Mouse (Mus musculus): Measurements from ENCODE around the gene Gm28230. TPM values are rescaled to one million over a fixed set of nuclear protein-coding genes. Genes with fewer than 3 reads are reported as not detected.
A peak's percentile ranks its signal among the peaks of the same experiment; 100 is the strongest.

Gene Gm28230
- 5.0 and 5.9 TPM in 2 replicates for polyA plus RNA-seq (2012; rRNA removed)
- 0.18 and 0.21 TPM in 2 replicates for polyA plus RNA-seq (2014; fragmentation: Nextera tagmentation; extraction: Ambion mirVana)

- no peak for DNase-seq (ENCODE audit: low spot score)
- no peak for ATAC-seq (ENCODE audit: low FRiP score, low read depth)
- no peaks in the 10 kb centered on the region for H3K36me3 ChIP-seq (ENCODE audit: control insufficient read depth, insufficient read depth, low read length)
- H3K9ac ChIP-seq (ENCODE audit: low read depth, low read length, severe bottlenecking), result peak within 1 kb of the TSS; percentile 28; the same call in 1 of the 2 replicates
- H3K27me3 ChIP-seq (ENCODE audit: control insufficient read depth, insufficient read depth, low read length), result peaks cover 98% of the 10 kb centered on the region
- H3K27ac ChIP-seq (replicated peaks; ENCODE audit: low read depth, low read length), result no peak within 1 kb of the TSS
- H3K9me3 ChIP-seq (ENCODE audit: control insufficient read depth, low read length), result no peaks in the 10 kb centered on the region
- peak within 1 kb of the TSS; percentile 34 for H3K4me3 ChIP-seq (replicated peaks; ENCODE audit: low read length)
- no peak for TF ChIP-seq POLR2A (IDR thresholded peaks at IDR 0.05; ENCODE audit: borderline replicate concordance, extremely low read depth, insufficient read depth, insufficient read length)
- peaks cover 11% of the 10 kb centered on the region for H3K4me1 ChIP-seq (ENCODE audit: control insufficient read depth, insufficient read depth, low read length)
- WGBS, result 45% methylated on average over 5 of the region's 5 CpGs
- H3K4me2 ChIP-seq (replicated peaks; ENCODE audit: low read depth, low read length, severe bottlenecking), result peak within 1 kb of the TSS; percentile 55
Measured at GRCm38 (mm10) chr2:74726551-74726950, at the start of gene Gm28230. TSS of gene Gm28230 (plus strand) at chr2:74726728.

DNA sequence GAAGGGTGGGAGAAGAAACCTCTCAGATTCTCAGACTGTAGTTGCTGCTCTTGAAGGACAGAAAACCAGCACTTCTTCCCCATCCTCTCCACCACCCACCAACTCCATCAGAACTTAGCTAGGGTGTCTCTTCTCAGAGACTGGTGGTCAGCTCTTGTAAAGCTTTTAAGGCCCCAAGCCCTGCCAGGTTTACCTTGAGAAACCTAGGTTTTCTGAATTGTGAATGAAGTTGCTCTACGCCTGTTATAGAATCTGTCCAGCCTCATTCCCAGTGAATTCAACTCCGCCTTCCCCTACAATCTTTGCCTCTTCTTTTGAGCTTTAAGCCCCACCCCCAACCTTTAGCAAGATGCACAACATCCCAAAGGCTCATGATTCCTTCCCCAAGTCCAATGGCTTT lies 49.4 kb upstream of the Gm28230 start:
- peaks cover 17% of the 10 kb centered on the region for H3K4me1 ChIP-seq (ENCODE audit: control insufficient read depth, insufficient read depth, low read length)
- peak overlapping the region; percentile 74 for H3K4me3 ChIP-seq (replicated peaks; ENCODE audit: low read length)
- peaks cover 35% of the 10 kb centered on the region; the same call in 1 of the 2 replicates for H3K27me3 ChIP-seq (ENCODE audit: control insufficient read depth, insufficient read depth, low read length)
- ATAC-seq (ENCODE audit: low FRiP score, low read depth) (no peak), DNase-seq (ENCODE audit: low spot score) (no peak)
- H3K9me3 ChIP-seq (ENCODE audit: control insufficient read depth, low read length), result no peaks in the 10 kb centered on the region
- no peaks in the 10 kb centered on the region for H3K36me3 ChIP-seq (ENCODE audit: control insufficient read depth, insufficient read depth, low read length)
- TF ChIP-seq POLR2A (IDR thresholded peaks at IDR 0.05; ENCODE audit: borderline replicate concordance, extremely low read depth, insufficient read depth, insufficient read length), result no peak
- H3K4me2 ChIP-seq (replicated peaks; ENCODE audit: low read depth, low read length, severe bottlenecking), result peak overlapping the region; percentile 96
- peak overlapping the region; percentile 99 for H3K9ac ChIP-seq (ENCODE audit: low read depth, low read length, severe bottlenecking)
- H3K27ac ChIP-seq (replicated peaks; ENCODE audit: low read depth, low read length), result peak overlapping the region; percentile 97
- WGBS, result 24% methylated on average over 2 of the region's 2 CpGs

- H3K4me3 ChIP-seq (replicated peaks; ENCODE audit: low read length), result peak within 1 kb of the TSS; percentile 74
- no peak for DNase-seq (ENCODE audit: low spot score)
Measured at GRCm38 (mm10) chr2:74678891-74679595, 47.5 kb upstream of the Gm28230 start, which contains the start of gene Hoxd11. TSS of gene Hoxd11 (plus strand) at chr2:74679557.

GRCm38 (mm10) chr2:74679596-74679971 lies 46.9 kb upstream of the Gm28230 start:
- Histone ChIP-seq H3K9me3 (ENCODE audit: control insufficient read depth, low read length) (no peaks in the 10 kb centered on the region), H3K9ac (ENCODE audit: low read depth, low read length, severe bottlenecking) (peak overlapping the region; percentile 99), H3K4me3 (replicated peaks; ENCODE audit: low read length) (peak overlapping the region; percentile 74), H3K27ac (replicated peaks; ENCODE audit: low read depth, low read length) (peak overlapping the region; percentile 97), H3K27me3 (ENCODE audit: control insufficient read depth, insufficient read depth, low read length) (peaks cover 32% of the 10 kb centered on the region), H3K4me1 (ENCODE audit: control insufficient read depth, insufficient read depth, low read length) (peaks cover 5% of the 10 kb centered on the region; the same call in 1 of the 2 replicates), H3K4me2 (replicated peaks; ENCODE audit: low read depth, low read length, severe bottlenecking) (peak overlapping the region; percentile 96), H3K36me3 (ENCODE audit: control insufficient read depth, insufficient read depth, low read length) (0 out of 2 replicates have a peak, but pooled peaks cover 10% of the 10 kb centered on the region)
- WGBS, result 2% methylated on average over 26 of the region's 26 CpGs
- TF ChIP-seq POLR2A (IDR thresholded peaks at IDR 0.05; ENCODE audit: borderline replicate concordance, extremely low read depth, insufficient read depth, insufficient read length), result no peak
- ATAC-seq (ENCODE audit: low FRiP score, low read depth), result no peak
- DNase-seq (ENCODE audit: low spot score), result no peak

More at GRCm38 (mm10) chr2:74678891-74679595, 47.5 kb upstream of the Gm28230 start, which contains the start of gene Hoxd11:
- Histone ChIP-seq H3K9ac (ENCODE audit: low read depth, low read length, severe bottlenecking) (peak within 1 kb of the TSS; percentile 99), H3K27ac (replicated peaks; ENCODE audit: low read depth, low read length) (peak within 1 kb of the TSS; percentile 97), H3K9me3 (ENCODE audit: control insufficient read depth, low read length) (no peaks in the 10 kb centered on the region), H3K27me3 (ENCODE audit: control insufficient read depth, insufficient read depth, low read length) (peaks cover 37% of the 10 kb centered on the region), H3K36me3 (ENCODE audit: control insufficient read depth, insufficient read depth, low read length) (0 out of 2 replicates have a peak, but pooled peaks cover 6% of the 10 kb centered on the region), H3K4me1 (ENCODE audit: control insufficient read depth, insufficient read depth, low read length) (peaks cover 10% of the 10 kb centered on the region; the same call in 1 of the 2 replicates), H3K4me2 (replicated peaks; ENCODE audit: low read depth, low read length, severe bottlenecking) (peak within 1 kb of the TSS; percentile 96)
- no peak for TF ChIP-seq POLR2A (IDR thresholded peaks at IDR 0.05; ENCODE audit: borderline replicate concordance, extremely low read depth, insufficient read depth, insufficient read length)
- WGBS, result 8% methylated on average over 15 of the region's 15 CpGs
- ATAC-seq (ENCODE audit: low FRiP score, low read depth), result no peak

GRCm38 (mm10) chr2:74679980-74680379 lies 46.5 kb upstream of the Gm28230 start:
- Histone ChIP-seq H3K9ac (ENCODE audit: low read depth, low read length, severe bottlenecking) (peak overlapping the region; percentile 99), H3K27me3 (ENCODE audit: control insufficient read depth, insufficient read depth, low read length) (peaks cover 34% of the 10 kb centered on the region), H3K4me1 (ENCODE audit: control insufficient read depth, insufficient read depth, low read length) (peaks cover 5% of the 10 kb centered on the region; the same call in 1 of the 2 replicates), H3K36me3 (ENCODE audit: control insufficient read depth, insufficient read depth, low read length) (peaks cover 11% of the 10 kb centered on the region; the same call in 1 of the 2 replicates), H3K9me3 (ENCODE audit: control insufficient read depth, low read length) (no peaks in the 10 kb centered on the region), H3K4me2 (replicated peaks; ENCODE audit: low read depth, low read length, severe bottlenecking) (peak overlapping the region; percentile 96), H3K27ac (replicated peaks; ENCODE audit: low read depth, low read length) (peak overlapping the region; percentile 97), H3K4me3 (replicated peaks; ENCODE audit: low read length) (peak overlapping the region; percentile 74)
- no peak for TF ChIP-seq POLR2A (IDR thresholded peaks at IDR 0.05; ENCODE audit: borderline replicate concordance, extremely low read depth, insufficient read depth, insufficient read length)
- WGBS, result 2% methylated on average over 22 of the region's 23 CpGs
- ATAC-seq (ENCODE audit: low FRiP score, low read depth), result no peak
- DNase-seq (ENCODE audit: low spot score), result no peak

All from limb, embryonic 14.5 days (tissue).